Mouse (Mus musculus): ENCODE measurements around the gene Arid5b.

The Arid5b gene

GRCm38 (mm10) chr10:68278632-68279361 is at the start of gene Arid5b:
Arid5b (minus strand) TSS chr10:68278740.
- DNase-seq = peak; percentile 71

- no peak for DNase-seq
These were observed 46.8 kb upstream of the Arid5b start for GRCm38 (mm10) chr10:68325378-68325777.

GRCm38 (mm10) chr10:68324061-68324460 is 45.5 kb upstream of the Arid5b start:
- no peak for DNase-seq

GRCm38 (mm10) chr10:68323167-68323566 is 44.6 kb upstream of the Arid5b start:
- no peak for DNase-seq

- no peak for DNase-seq
These were observed 42.4 kb upstream of the Arid5b start for GRCm38 (mm10) chr10:68320986-68321385.

GRCm38 (mm10) chr10:68320496-68320895 is 42.0 kb upstream of the Arid5b start:
- DNase-seq = no peak

GRCm38 (mm10) chr10:68319438-68319837 is 40.9 kb upstream of the Arid5b start:
- no peak for DNase-seq

GRCm38 (mm10) chr10:68318438-68318979 is 40.0 kb upstream of the Arid5b start:
- DNase-seq = no peak

GRCm38 (mm10) chr10:68312734-68313133 is 34.2 kb upstream of the Arid5b start:
- no peak for DNase-seq

GRCm38 (mm10) chr10:68301013-68301412 is 22.5 kb upstream of the Arid5b start:
- DNase-seq = no peak

GRCm38 (mm10) chr10:68289465-68289864 is 10.9 kb upstream of the Arid5b start:
- DNase-seq = no peak

GRCm38 (mm10) chr10:68282466-68283391 is 4.2 kb upstream of the Arid5b start:
- DNase-seq = peak; percentile 88

- DNase-seq = no peak
These were observed 3.2 kb upstream of the Arid5b start for GRCm38 (mm10) chr10:68281775-68282106.

- no peak for DNase-seq
These were observed 2.7 kb upstream of the Arid5b start for GRCm38 (mm10) chr10:68281076-68281774.

GRCm38 (mm10) chr10:68279516-68280501 is 1.3 kb upstream of the Arid5b start:
- DNase-seq = peak; percentile 79

GRCm38 (mm10) chr10:68277671-68278151 is 829 bp downstream of the Arid5b start:
- DNase-seq = peak; percentile 75

- DNase-seq = peak; percentile 76
These were observed 1.5 kb downstream of the Arid5b start for GRCm38 (mm10) chr10:68276976-68277441.

- peak; percentile 87 for DNase-seq
These were observed 2.1 kb downstream of the Arid5b start for GRCm38 (mm10) chr10:68276350-68276975.

GRCm38 (mm10) chr10:68274900-68275760 is 3.4 kb downstream of the Arid5b start:
- DNase-seq = peak; percentile 68

- no peak for DNase-seq
These were observed 8.8 kb downstream of the Arid5b start for GRCm38 (mm10) chr10:68269789-68270188.

Data from kidney, adult 18-20 months (tissue).